Mouse (Mus musculus) MEL (cell line): ENCODE data around the gene Haao.

Experiments
- CTCF ChIP-seq, 3 experiments: IDR thresholded peaks in 2 of 3; conservative IDR thresholded peaks in 1 of 3; 2 replicates each; pipeline ENCODE4 v1.5.1; 2011 to 2012; ENCODE audit warnings: low read length in 3 of 3, low read depth in 2 of 3, mild to moderate bottlenecking in 2 of 3, improper control_type of control experiment in 1 of 3, inconsistent platforms in 1 of 3, mixed read lengths in 1 of 3, moderate library complexity in 1 of 3; ENCODE audit not compliant: control insufficient read depth in 1 of 3, insufficient read depth in 1 of 3, poor library complexity in 1 of 3, severe bottlenecking in 1 of 3
- ELF1 ChIP-seq: IDR thresholded peaks from 2 replicates; pipeline ENCODE4 v1.6.1; 2014; ENCODE audit warnings: low read depth, mild to moderate bottlenecking, inconsistent platforms, low read length, improper control_type of control experiment, moderate library complexity
- EP300 ChIP-seq, 2 experiments: IDR thresholded peaks; 2 replicates each; pipeline ENCODE4 v1.6.1; 2011; ENCODE audit warnings: improper control_type of control experiment in 2 of 2, low read length in 2 of 2, low read depth in 1 of 2, mild to moderate bottlenecking in 1 of 2
- MAFK ChIP-seq: IDR thresholded peaks from 2 replicates; pipeline ENCODE4 v1.6.1; 2011; ENCODE audit warnings: low read depth, mild to moderate bottlenecking, low read length, improper control_type of control experiment, borderline replicate concordance
- MYC ChIP-seq: IDR thresholded peaks from 2 replicates; pipeline ENCODE4 v1.6.1; 2011; ENCODE audit warnings: low read depth, mild to moderate bottlenecking, low read length, improper control_type of control experiment, moderate library complexity
- NELFE ChIP-seq: IDR thresholded peaks from 2 replicates; pipeline ENCODE4 v1.6.1; 2011; ENCODE audit warnings: low read depth, low read length, improper control_type of control experiment
- NRF1 ChIP-seq: IDR thresholded peaks from 2 replicates; pipeline ENCODE4 v1.6.1; 2014; ENCODE audit warnings: low read depth, mild to moderate bottlenecking, inconsistent platforms, low read length, improper control_type of control experiment, moderate library complexity; ENCODE audit not compliant: poor library complexity, insufficient read depth, severe bottlenecking
- POLR2A ChIP-seq, 2 experiments: IDR thresholded peaks; 2 replicates each; pipeline ENCODE4 v1.6.1; 2011 to 2012; ENCODE audit warnings: low read length in 2 of 2, mild to moderate bottlenecking in 2 of 2, control low read depth in 1 of 2, improper control_type of control experiment in 1 of 2, low read depth in 1 of 2, moderate library complexity in 1 of 2; ENCODE audit not compliant: control insufficient read depth in 1 of 2, insufficient read depth in 1 of 2, poor library complexity in 1 of 2
- SMC3 ChIP-seq: IDR thresholded peaks from 2 replicates; pipeline ENCODE4 v1.6.1; 2011; ENCODE audit warnings: low read depth, low read length, improper control_type of control experiment
- TAL1 ChIP-seq: IDR thresholded peaks from 2 replicates; pipeline ENCODE4 v1.6.1; 2012; ENCODE audit warnings: mild to moderate bottlenecking, inconsistent platforms, low read length, moderate library complexity, mixed read lengths
- UBTF ChIP-seq: IDR thresholded peaks from 2 replicates; pipeline ENCODE4 v1.6.1; 2012; ENCODE audit warnings: low read depth, mild to moderate bottlenecking, inconsistent platforms, low read length, improper control_type of control experiment, moderate library complexity, borderline replicate concordance; ENCODE audit not compliant: insufficient read depth
- USF2 ChIP-seq, 2 experiments: IDR thresholded peaks; 2 replicates each; pipeline ENCODE4 v1.6.1; 2011 to 2012; ENCODE audit warnings: improper control_type of control experiment in 2 of 2, low read length in 2 of 2, borderline replicate concordance in 1 of 2, inconsistent platforms in 1 of 2, low read depth in 1 of 2, mild to moderate bottlenecking in 1 of 2; ENCODE audit not compliant: insufficient read depth in 1 of 2

DNA sequence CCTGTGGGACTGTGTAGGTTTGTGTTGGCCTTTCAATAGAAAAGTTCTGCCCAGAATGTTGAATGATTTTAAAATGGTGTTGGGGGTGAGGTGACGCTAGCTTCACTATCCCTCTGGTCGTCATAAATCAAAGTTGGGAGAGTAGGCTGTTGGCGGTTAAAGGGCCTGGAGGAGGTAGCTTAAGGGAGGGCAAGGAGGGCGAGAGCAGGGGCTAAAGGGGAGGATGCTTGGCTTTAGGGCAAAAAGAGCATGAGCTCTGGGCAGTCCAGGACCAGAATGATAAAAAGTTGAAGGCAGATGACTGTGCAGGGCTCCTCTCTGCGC is 42.6 kb upstream of the Haao start:
- no peak for TF ChIP-seq EP300 (IDR thresholded peaks at IDR 0.05; ENCODE audit: low read depth in 1 of 2, low read length in 2 of 2)
- no peak for TF ChIP-seq SMC3
- no peak for TF ChIP-seq CTCF (IDR thresholded peaks at IDR 0.05 in 2 of 3, conservative IDR thresholded peaks at IDR 0.05 in 1 of 3; ENCODE audit: control insufficient read depth in 1 of 3, insufficient read depth in 1 of 3, low read depth in 2 of 3, low read length in 3 of 3, poor library complexity in 1 of 3, severe bottlenecking in 1 of 3)
- TF ChIP-seq POLR2A (IDR thresholded peaks at IDR 0.05; ENCODE audit: control insufficient read depth in 1 of 2, insufficient read depth in 1 of 2, low read depth in 1 of 2, low read length in 2 of 2, poor library complexity in 1 of 2) = no peak
- TF ChIP-seq NRF1 = no peak
- no peak for TF ChIP-seq TAL1
- no peak for TF ChIP-seq MAFK
- no peak for TF ChIP-seq USF2 (IDR thresholded peaks at IDR 0.05; ENCODE audit: borderline replicate concordance in 1 of 2, insufficient read depth in 1 of 2, low read depth in 1 of 2, low read length in 2 of 2)
- TF ChIP-seq NELFE = no peak
- no peak for TF ChIP-seq ELF1
- no peak for TF ChIP-seq UBTF
- TF ChIP-seq MYC = no peak
